Mouse (Mus musculus) CH12.LX (cell line): ENCODE results near the gene Bbof1. TPM values are rescaled to one million over a fixed set of nuclear protein-coding genes. Genes with fewer than 3 reads are reported as not detected.

Experiments used
- DNase-seq: peaks from one replicate; pipeline ENCODE4 v3.0.0-alpha.2; 2013; ENCODE audit errors: extremely low read depth
- H3K27ac ChIP-seq: 2 replicates; pipeline ENCODE4 v1.5.1; 2012; ENCODE audit warnings: low read depth, mild to moderate bottlenecking, control low read depth, moderate library complexity; ENCODE audit not compliant: insufficient read depth
- H3K27me3 ChIP-seq: replicated peaks from 2 replicates; pipeline ENCODE3; 2012; ENCODE audit warnings: inconsistent platforms
- H3K36me3 ChIP-seq, 2 experiments: replicated peaks in 1 of 2; 2 replicates each; pipeline versions ENCODE3 to v1.6.1; 2012; ENCODE audit warnings: inconsistent platforms in 1 of 2, low read length in 1 of 2, mild to moderate bottlenecking in 1 of 2, mixed read lengths in 1 of 2, moderate library complexity in 1 of 2; ENCODE audit not compliant: control insufficient read depth in 1 of 2, insufficient read depth in 1 of 2
- H3K4me1 ChIP-seq, 2 experiments: 2 replicates each; pipeline ENCODE4 v1.6.1; 2012; ENCODE audit warnings: inconsistent platforms in 1 of 2, moderate library complexity in 1 of 2; ENCODE audit not compliant: insufficient read depth in 2 of 2, control insufficient read depth in 1 of 2
- H3K4me2 ChIP-seq: 2 replicates; pipeline ENCODE4 v1.6.1; 2012; ENCODE audit warnings: low read depth, mild to moderate bottlenecking, control low read depth; ENCODE audit not compliant: poor library complexity, insufficient read depth, severe bottlenecking
- H3K4me3 ChIP-seq, 3 experiments: fragments of 150-350 bp in 1 of 3; sonication (generic) in 1 of 3; replicated peaks in 1 of 3; 2 replicates each; pipeline versions ENCODE3 to v1.5.1; 2011 to 2012; ENCODE audit warnings: low read depth in 2 of 3, low read length in 2 of 3, mild to moderate bottlenecking in 2 of 3, moderate library complexity in 2 of 3, control low read depth in 1 of 3, improper control_type of control experiment in 1 of 3, inconsistent platforms in 1 of 3, mixed read lengths in 1 of 3; ENCODE audit not compliant: poor library complexity in 1 of 3
- H3K79me2 ChIP-seq: replicated peaks from 2 replicates; pipeline ENCODE4 v1.6.1; 2012; ENCODE audit warnings: mild to moderate bottlenecking, moderate library complexity; ENCODE audit not compliant: control insufficient read depth, poor library complexity, insufficient read depth, severe bottlenecking; ENCODE audit errors: extremely low read depth
- H3K9ac ChIP-seq: 2 replicates; pipeline ENCODE4 v1.6.1; 2012; ENCODE audit warnings: low read depth, mild to moderate bottlenecking, control low read depth, moderate library complexity; ENCODE audit not compliant: insufficient read depth
- H3K9me3 ChIP-seq: replicated peaks from 2 replicates; pipeline ENCODE3; 2012; ENCODE audit warnings: low read length, inconsistent platforms, mixed read lengths
- ELF1 ChIP-seq: IDR thresholded peaks from 2 replicates; pipeline ENCODE4 v1.6.1; 2014; ENCODE audit warnings: low read depth, mild to moderate bottlenecking, inconsistent platforms, low read length, improper control_type of control experiment
- ETS1 ChIP-seq: conservative IDR thresholded peaks from 2 replicates; pipeline ENCODE4 v1.6.1; 2012; ENCODE audit warnings: low read depth, mild to moderate bottlenecking, inconsistent platforms, low read length, improper control_type of control experiment, moderate library complexity
- HCFC1 ChIP-seq: IDR thresholded peaks from 2 replicates; pipeline ENCODE4 v1.6.1; 2012; ENCODE audit warnings: low read depth, mild to moderate bottlenecking, inconsistent platforms, low read length, improper control_type of control experiment
- IRF4 ChIP-seq: IDR thresholded peaks from 2 replicates; pipeline ENCODE4 v1.6.1; 2014; ENCODE audit warnings: low read depth, mild to moderate bottlenecking, inconsistent platforms, low read length, improper control_type of control experiment
- JUND ChIP-seq: conservative IDR thresholded peaks from 2 replicates; pipeline ENCODE4 v1.6.1; 2011; ENCODE audit warnings: low read depth, low read length, improper control_type of control experiment
- KAT2A ChIP-seq: IDR thresholded peaks from 2 replicates; pipeline ENCODE4 v1.6.1; 2012; ENCODE audit warnings: low read length, improper control_type of control experiment, inconsistent platforms; ENCODE audit not compliant: insufficient replicate concordance
- MXI1 ChIP-seq: IDR thresholded peaks from 2 replicates; pipeline ENCODE4 v1.6.1; 2011; ENCODE audit warnings: mild to moderate bottlenecking, low read depth, low read length, improper control_type of control experiment
- NRF1 ChIP-seq: IDR thresholded peaks from 2 replicates; pipeline ENCODE4 v1.6.1; 2014; ENCODE audit warnings: low read depth, mild to moderate bottlenecking, inconsistent platforms, low read length, improper control_type of control experiment, moderate library complexity
- POLR2AphosphoS2 ChIP-seq: IDR thresholded peaks from 2 replicates; pipeline ENCODE4 v1.6.1; 2011; ENCODE audit warnings: low read depth, low read length, improper control_type of control experiment
- RCOR1 ChIP-seq: conservative IDR thresholded peaks from 2 replicates; pipeline ENCODE4 v1.6.1; 2012; ENCODE audit warnings: low read depth, mild to moderate bottlenecking, inconsistent platforms, low read length, improper control_type of control experiment
- SIN3A ChIP-seq: IDR thresholded peaks from 2 replicates; pipeline ENCODE4 v1.6.1; 2012; ENCODE audit warnings: low read length, improper control_type of control experiment, inconsistent platforms
- TCF12 ChIP-seq: IDR thresholded peaks from 2 replicates; pipeline ENCODE4 v1.6.1; 2014; ENCODE audit warnings: low read depth, mild to moderate bottlenecking, inconsistent platforms, low read length, improper control_type of control experiment
- UBTF ChIP-seq: IDR thresholded peaks from 2 replicates; pipeline ENCODE4 v1.6.1; 2012; ENCODE audit warnings: low read depth, mild to moderate bottlenecking, inconsistent platforms, low read length, improper control_type of control experiment, moderate library complexity
- USF1 ChIP-seq: IDR thresholded peaks from 2 replicates; pipeline ENCODE4 v1.6.1; 2014; ENCODE audit warnings: low read depth, mild to moderate bottlenecking, inconsistent platforms, low read length, improper control_type of control experiment
- USF2 ChIP-seq: conservative IDR thresholded peaks from 2 replicates; pipeline ENCODE4 v1.6.1; 2011; ENCODE audit warnings: low read depth, low read length, improper control_type of control experiment
- ZC3H11A ChIP-seq: IDR thresholded peaks from 2 replicates; pipeline ENCODE4 v1.6.1; 2012; ENCODE audit warnings: low read depth, mild to moderate bottlenecking, inconsistent platforms, low read length, improper control_type of control experiment
- dilution Hi-C: fragments of 300-500 bp; cut with MboI; formaldehyde crosslinking; loops from 2 replicates; pipeline ENCODE4 v1.14.3; 2020; ENCODE audit warnings: low sequenced_read_pairs; ENCODE audit not compliant: extremely low pct_unique_long_range_greater_than_20kb, extremely low pct_ligation_motif_present
- in situ Hi-C: fragments of 300-500 bp; cut with MboI; formaldehyde crosslinking; loops from 3 replicates; pipeline ENCODE4 v1.14.3; 2019; ENCODE audit warnings: low sequenced_read_pairs, low pct_ligation_motif_present, low pct_unique_long_range_greater_than_20kb, mixed read lengths
- polyA plus RNA-seq: library from polyadenylated mRNA; unstranded; fragments of >175 nt; gene quantifications from 2 replicates; pipeline ENCODE4 v1.2.1, GENCODE M21; 2012; ENCODE audit warnings: low read depth; ENCODE audit not compliant: insufficient read length
- total RNA-seq, 2 experiments: library from RNA; depleted of rRNA; stranded (reverse); fragments of 300-350 nt in 1 of 2; fragments of >200 nt in 1 of 2; gene quantifications; 2 replicates each; pipeline ENCODE4 v1.2.3; 2012 to 2014

Gene Bbof1
- total and polyA plus RNA-seq, 3 experiments: 0.24 to 0.41 (median 0.34) TPM

- dilution Hi-C loops: no loop called here
- in situ Hi-C loops: no loop called here
- Histone ChIP-seq H3K4me3 (no peak overlapping the region), H3K27ac (no peak overlapping the region), H3K27me3 (peaks cover 6% of the 10 kb centered on the region), H3K79me2 (peaks cover 15% of the 10 kb centered on the region), H3K4me1 (peaks cover 0 to 19% of the 10 kb centered on the region in 2 experiments; a peak in 2 of 4 replicates), H3K4me2 (no peak overlapping the region), H3K36me3 (peaks cover 0 to 1% of the 10 kb centered on the region in 2 experiments), H3K9me3 (no peaks in the 10 kb centered on the region), H3K9ac (no peak overlapping the region)
- TF ChIP-seq USF1 (no peak), KAT2A (no peak), ETS1 (no peak)
- no peak for DNase-seq
Observed at GRCm38 (mm10) chr12:84448181-84448580, 39.3 kb downstream of the Bbof1 start.

GRCm38 (mm10) chr12:84449887-84450286 is 41.0 kb downstream of the Bbof1 start:
- Histone ChIP-seq H3K4me2 (peak overlapping the region; percentile 91; the same call in 1 of the 2 replicates), H3K27me3 (peaks cover 6% of the 10 kb centered on the region), H3K27ac (no peak overlapping the region), H3K36me3 (peaks cover 5 to 12% of the 10 kb centered on the region in 2 experiments), H3K79me2 (peaks cover 19% of the 10 kb centered on the region), H3K9ac (no peak overlapping the region), H3K4me3 (peak overlapping the region in 2 of 3 experiments; percentile 71 to 83), H3K9me3 (no peaks in the 10 kb centered on the region), H3K4me1 (peaks cover 0 to 31% of the 10 kb centered on the region in 2 experiments; a peak in 2 of 4 replicates)
- DNase-seq: no peak
- TF ChIP-seq SIN3A (no peak), JUND (no peak), TCF12 (no peak), ZC3H11A (no peak), MXI1 (no peak), UBTF (no peak), IRF4 (no peak), ETS1 (no peak)
- dilution Hi-C loops (no loop called here), in situ Hi-C loops (no loop called here)

GRCm38 (mm10) chr12:84450351-84450717 is 41.5 kb downstream of the Bbof1 start:
- in situ Hi-C loops: no loop called here
- Histone ChIP-seq H3K4me3 (peak overlapping the region; percentile 71 to 83 (median 79)), H3K4me2 (peak overlapping the region; percentile 91), H3K4me1 (peaks cover 0 to 31% of the 10 kb centered on the region in 2 experiments; a peak in 2 of 4 replicates), H3K36me3 (peaks cover 5 to 16% of the 10 kb centered on the region in 2 experiments), H3K9ac (peak overlapping the region; percentile 40), H3K27ac (no peak overlapping the region), H3K79me2 (peaks cover 19% of the 10 kb centered on the region), H3K27me3 (peaks cover 5% of the 10 kb centered on the region), H3K9me3 (no peaks in the 10 kb centered on the region)
- TF ChIP-seq POLR2AphosphoS2: no peak
- TF ChIP-seq NRF1: no peak
- no peak for TF ChIP-seq ETS1
- no peak for TF ChIP-seq ELF1
- no peak for TF ChIP-seq HCFC1
- no peak for TF ChIP-seq USF2
- no peak for TF ChIP-seq RCOR1
- no peak for TF ChIP-seq IRF4
- dilution Hi-C loops: no loop called here
- DNase-seq: peak; percentile 18
